Mouse (Mus musculus) C2C12 (cell line): Measurements from ENCODE around the gene Vcpkmt. TPM values are rescaled to one million over a fixed set of nuclear protein-coding genes. Genes with fewer than 3 reads are reported as not detected.
A peak's percentile ranks its signal among the peaks of the same experiment; 100 is the strongest.

Source experiments
- H3K27me3 ChIP-seq: one replicate; pipeline ENCODE4 v1.6.1; 2011; ENCODE audit not compliant: control insufficient read depth, insufficient read depth, insufficient read length
- H3K36me3 ChIP-seq: one replicate; pipeline ENCODE4 v1.6.1; 2011; ENCODE audit not compliant: control insufficient read depth, insufficient read depth
- H3K4me3 ChIP-seq: one replicate; pipeline ENCODE4 v1.5.1; 2011; ENCODE audit warnings: mild to moderate bottlenecking, control low read depth; ENCODE audit not compliant: poor library complexity, insufficient read depth, severe bottlenecking
- H3K79me2 ChIP-seq: one replicate; pipeline ENCODE4 v1.6.1; 2011; ENCODE audit not compliant: control insufficient read depth, insufficient read depth
- H3K79me3 ChIP-seq: one replicate; pipeline ENCODE4 v1.6.1; 2011; ENCODE audit warnings: low read depth, control low read depth
- H3ac ChIP-seq: one replicate; pipeline ENCODE3; 2011; ENCODE audit warnings: low read depth; ENCODE audit not compliant: control insufficient read depth, insufficient read length
- CEBPB ChIP-seq: IDR thresholded peaks from one replicate; pipeline ENCODE4 v1.6.1; 2011; ENCODE audit warnings: low read depth, mild to moderate bottlenecking, control low read depth, moderate library complexity
- CTCF ChIP-seq: IDR thresholded peaks from one replicate; pipeline ENCODE4 v1.5.1; 2011; ENCODE audit not compliant: control insufficient read depth, insufficient read depth, insufficient read length
- FOSL1 ChIP-seq: IDR thresholded peaks from one replicate; pipeline ENCODE4 v1.8.0; 2011; ENCODE audit warnings: mild to moderate bottlenecking, low read length; ENCODE audit not compliant: poor library complexity, insufficient read depth, severe bottlenecking
- MAX ChIP-seq: IDR thresholded peaks from one replicate; pipeline ENCODE4 v1.6.1; 2011; ENCODE audit warnings: mild to moderate bottlenecking, control low read depth
- MYOD1 ChIP-seq: IDR thresholded peaks from one replicate; pipeline ENCODE4 v1.6.1; 2011; ENCODE audit warnings: low read depth; ENCODE audit not compliant: control insufficient read depth, insufficient read length
- MYOG ChIP-seq: IDR thresholded peaks from one replicate; pipeline ENCODE4 v1.6.1; 2011; ENCODE audit not compliant: control insufficient read depth, insufficient read length; ENCODE audit errors: extremely low read depth
- USF1 ChIP-seq: IDR thresholded peaks from one replicate; pipeline ENCODE4 v1.6.1; 2011; ENCODE audit warnings: low read depth, mild to moderate bottlenecking, control low read depth, moderate library complexity
- polyA plus RNA-seq: library from polyadenylated mRNA; unstranded; fragments of >200 nt; fragmentation: generic; extraction: Trizol; gene quantifications from one replicate; pipeline ENCODE4 v1.2.1, GENCODE M21; 2012; ENCODE audit warnings: missing spikeins

Gene Vcpkmt
- polyA plus RNA-seq, 1 experiment: 26.7 TPM

DNA sequence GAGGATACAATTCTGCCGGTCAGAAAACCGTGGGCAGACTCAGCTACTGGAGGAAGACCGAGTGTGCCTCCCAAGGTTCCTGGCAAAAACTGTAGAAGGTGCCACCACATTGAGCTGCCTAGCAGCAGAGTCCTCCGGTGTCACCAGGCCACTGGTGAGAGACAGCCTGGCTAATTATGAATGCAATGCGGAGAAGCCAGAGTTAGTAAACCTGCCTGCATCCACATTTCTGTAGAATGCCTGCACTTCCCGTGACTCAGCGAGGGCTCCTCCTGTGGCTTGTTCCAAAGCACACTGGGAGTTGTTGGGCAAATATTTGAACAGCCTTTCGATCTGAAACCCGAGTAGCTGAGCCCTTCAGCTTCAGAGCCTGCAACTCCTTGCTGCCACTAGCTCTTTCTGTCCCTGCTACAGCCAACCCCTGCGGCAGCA, 45.6 kb downstream of the Vcpkmt start:
- Histone ChIP-seq H3K79me3 (no peaks in the 10 kb centered on the region), H3ac (peak overlapping the region; percentile 58), H3K36me3 (no peaks in the 10 kb centered on the region), H3K27me3 (no peaks in the 10 kb centered on the region), H3K4me3 (no peak overlapping the region), H3K79me2 (no peaks in the 10 kb centered on the region)
- TF ChIP-seq FOSL1 (no peak), CTCF (no peak), MAX (peak; percentile 35), MYOG (no peak), MYOD1 (no peak), USF1 (no peak), CEBPB (peak; percentile 40)

DNA sequence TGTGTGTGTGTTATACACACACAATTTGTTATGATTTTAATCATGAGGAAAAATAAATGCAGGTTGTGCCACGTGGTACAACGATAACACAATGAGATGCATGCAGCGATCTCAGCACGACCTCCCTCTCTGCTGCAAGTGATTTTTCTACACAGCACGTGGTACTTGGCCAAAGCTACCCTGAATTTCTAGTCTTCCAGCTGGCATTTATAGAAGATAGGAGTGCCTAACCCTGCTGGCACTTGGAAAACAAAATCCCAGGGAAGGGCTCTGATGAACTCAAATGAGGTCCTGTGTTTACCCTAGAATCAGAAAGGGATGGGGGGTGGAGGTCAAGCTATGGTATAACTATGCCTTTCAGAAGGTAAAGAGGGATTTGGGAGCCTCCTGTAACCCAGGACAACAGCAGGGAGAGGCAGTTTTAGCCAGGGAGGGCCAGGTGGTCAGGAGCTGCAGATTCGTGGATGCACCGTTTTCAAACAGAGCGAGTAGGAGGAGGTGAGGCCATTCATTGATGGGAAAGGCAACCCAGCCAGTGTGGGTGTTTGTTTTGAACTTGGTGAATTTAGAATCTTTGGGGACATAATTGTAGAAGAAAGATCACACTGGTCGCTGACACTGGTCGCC, 46.1 kb downstream of the Vcpkmt start:
- no peak overlapping the region for H3K4me3 ChIP-seq
- no peak for TF ChIP-seq MYOD1
- peak; percentile 30 for TF ChIP-seq USF1
- TF ChIP-seq CTCF: no peak
- TF ChIP-seq MAX: peak; percentile 30
- no peak for TF ChIP-seq MYOG
- TF ChIP-seq FOSL1: no peak
- TF ChIP-seq CEBPB: no peak

DNA sequence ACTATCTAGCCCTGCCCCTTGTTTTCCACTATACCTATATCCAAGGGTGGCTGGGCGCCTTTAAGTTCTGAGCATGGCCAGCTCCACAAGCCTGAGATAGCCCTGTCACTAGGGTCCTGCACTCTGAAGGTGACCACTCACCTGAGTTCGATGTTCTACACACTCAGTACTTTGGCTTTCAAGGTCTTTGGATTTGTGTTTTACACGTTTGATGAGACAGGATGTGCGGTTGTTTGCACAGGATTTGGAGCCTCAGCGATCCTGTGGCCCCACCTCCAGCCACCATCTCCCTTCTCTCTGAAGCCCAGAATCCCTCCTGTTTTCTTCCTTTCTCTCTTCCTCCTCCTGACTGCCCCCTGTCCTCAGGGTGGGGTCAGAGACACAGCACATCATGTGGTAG, 49.6 kb downstream of the Vcpkmt start:
- no peak overlapping the region for H3ac ChIP-seq
- no peak overlapping the region for H3K4me3 ChIP-seq
- H3K36me3 ChIP-seq: no peaks in the 10 kb centered on the region
- H3K79me3 ChIP-seq: no peaks in the 10 kb centered on the region
- TF ChIP-seq CEBPB: no peak
- TF ChIP-seq MYOD1: no peak
- TF ChIP-seq CTCF: no peak
- no peak for TF ChIP-seq USF1
- TF ChIP-seq MAX: no peak
- no peak for TF ChIP-seq FOSL1
- no peak for TF ChIP-seq MYOG
- no peaks in the 10 kb centered on the region for H3K79me2 ChIP-seq
- H3K27me3 ChIP-seq: no peaks in the 10 kb centered on the region

More for the DNA sequence above, 46.1 kb downstream of the Vcpkmt start:
- Histone ChIP-seq H3ac (peak overlapping the region; percentile 58), H3K79me2 (no peaks in the 10 kb centered on the region), H3K79me3 (no peaks in the 10 kb centered on the region), H3K27me3 (no peaks in the 10 kb centered on the region), H3K36me3 (no peaks in the 10 kb centered on the region)

DNA sequence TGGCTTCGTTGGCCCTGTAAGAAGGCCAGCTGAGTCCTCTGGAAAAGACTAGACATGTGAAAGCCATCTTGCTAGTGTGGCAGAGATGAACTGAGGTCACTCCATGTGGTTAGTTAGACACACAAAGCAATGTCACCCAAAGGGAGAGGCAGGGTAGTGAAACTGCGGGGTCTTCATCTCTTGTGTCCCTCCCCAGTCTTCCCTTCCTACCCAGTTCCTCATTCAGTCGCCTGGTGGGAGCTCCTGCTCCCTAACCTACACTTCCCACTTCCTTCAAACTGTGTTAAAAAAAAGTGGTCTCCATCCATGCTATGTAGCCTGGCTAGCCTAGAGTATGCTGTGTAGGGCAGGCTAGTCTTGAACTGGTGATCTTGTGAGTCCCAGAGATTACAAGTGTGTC, 50.3 kb downstream of the Vcpkmt start:
- Histone ChIP-seq H3ac (no peak overlapping the region), H3K79me2 (no peaks in the 10 kb centered on the region), H3K79me3 (no peaks in the 10 kb centered on the region), H3K27me3 (no peaks in the 10 kb centered on the region), H3K4me3 (no peak overlapping the region), H3K36me3 (no peaks in the 10 kb centered on the region)
- TF ChIP-seq USF1: no peak
- TF ChIP-seq CEBPB: no peak
- no peak for TF ChIP-seq MAX
- TF ChIP-seq MYOD1: no peak
- TF ChIP-seq FOSL1: no peak

- Histone ChIP-seq H3K4me3 (no peak overlapping the region), H3K79me3 (no peaks in the 10 kb centered on the region), H3K27me3 (no peaks in the 10 kb centered on the region), H3ac (no peak overlapping the region), H3K79me2 (no peaks in the 10 kb centered on the region), H3K36me3 (no peaks in the 10 kb centered on the region)
- TF ChIP-seq USF1 (no peak), CTCF (no peak), CEBPB (no peak), MAX (no peak), MYOG (no peak)
Measured at GRCm38 (mm10) chr12:69532091-69532490, 50.7 kb downstream of the Vcpkmt start.
